Mouse (Mus musculus) erythroblast, embryonic 14.5 days (primary cell): ENCODE measurements around the gene Rad51b.

Experiments
- GATA1 ChIP-seq: IDR thresholded peaks from 2 replicates; pipeline ENCODE4 v1.6.1; 2012; ENCODE audit warnings: low read length, inconsistent platforms, mixed read lengths
- TAL1 ChIP-seq: IDR thresholded peaks from 3 replicates; pipeline ENCODE4 v1.6.1; 2012; ENCODE audit warnings: low read length, inconsistent platforms, mixed read lengths

GRCm38 (mm10) chr12:79253294-79254053 lies 43.6 kb upstream of the Rad51b start:
- TF ChIP-seq GATA1, result no peak
- TF ChIP-seq TAL1, result no peak
